Mouse (Mus musculus) CH12.LX (cell line): ENCODE data around the gene Cfap45. TPM values are rescaled to one million over a fixed set of nuclear protein-coding genes. Genes with fewer than 3 reads are reported as not detected.

ENCODE experiments used
- DNase-seq: peaks from one replicate; pipeline ENCODE4 v3.0.0-alpha.2; 2013; ENCODE audit errors: extremely low read depth
- H3K27ac ChIP-seq: 2 replicates; pipeline ENCODE4 v1.5.1; 2012; ENCODE audit warnings: low read depth, mild to moderate bottlenecking, control low read depth, moderate library complexity; ENCODE audit not compliant: insufficient read depth
- H3K27me3 ChIP-seq: replicated peaks from 2 replicates; pipeline ENCODE3; 2012; ENCODE audit warnings: inconsistent platforms
- H3K36me3 ChIP-seq, 2 experiments: replicated peaks in 1 of 2; 2 replicates each; pipeline versions ENCODE3 to v1.6.1; 2012; ENCODE audit warnings: inconsistent platforms in 1 of 2, low read length in 1 of 2, mild to moderate bottlenecking in 1 of 2, mixed read lengths in 1 of 2, moderate library complexity in 1 of 2; ENCODE audit not compliant: control insufficient read depth in 1 of 2, insufficient read depth in 1 of 2
- H3K4me1 ChIP-seq, 2 experiments: 2 replicates each; pipeline ENCODE4 v1.6.1; 2012; ENCODE audit warnings: inconsistent platforms in 1 of 2, moderate library complexity in 1 of 2; ENCODE audit not compliant: insufficient read depth in 2 of 2, control insufficient read depth in 1 of 2
- H3K4me2 ChIP-seq: 2 replicates; pipeline ENCODE4 v1.6.1; 2012; ENCODE audit warnings: low read depth, mild to moderate bottlenecking, control low read depth; ENCODE audit not compliant: poor library complexity, insufficient read depth, severe bottlenecking
- H3K4me3 ChIP-seq, 3 experiments: fragments of 150-350 bp in 1 of 3; sonication (generic) in 1 of 3; replicated peaks in 1 of 3; 2 replicates each; pipeline versions ENCODE3 to v1.5.1; 2011 to 2012; ENCODE audit warnings: low read depth in 2 of 3, low read length in 2 of 3, mild to moderate bottlenecking in 2 of 3, moderate library complexity in 2 of 3, control low read depth in 1 of 3, improper control_type of control experiment in 1 of 3, inconsistent platforms in 1 of 3, mixed read lengths in 1 of 3; ENCODE audit not compliant: poor library complexity in 1 of 3
- H3K79me2 ChIP-seq: replicated peaks from 2 replicates; pipeline ENCODE4 v1.6.1; 2012; ENCODE audit warnings: mild to moderate bottlenecking, moderate library complexity; ENCODE audit not compliant: control insufficient read depth, poor library complexity, insufficient read depth, severe bottlenecking; ENCODE audit errors: extremely low read depth
- H3K9ac ChIP-seq: 2 replicates; pipeline ENCODE4 v1.6.1; 2012; ENCODE audit warnings: low read depth, mild to moderate bottlenecking, control low read depth, moderate library complexity; ENCODE audit not compliant: insufficient read depth
- H3K9me3 ChIP-seq: replicated peaks from 2 replicates; pipeline ENCODE3; 2012; ENCODE audit warnings: low read length, inconsistent platforms, mixed read lengths
- CTCF ChIP-seq, 2 experiments: IDR thresholded peaks in 1 of 2; conservative IDR thresholded peaks in 1 of 2; 2 replicates each; pipeline ENCODE4 v1.5.1; 2011 to 2012; ENCODE audit warnings: low read depth in 2 of 2, low read length in 2 of 2, improper control_type of control experiment in 1 of 2, inconsistent platforms in 1 of 2, mild to moderate bottlenecking in 1 of 2, moderate library complexity in 1 of 2
- E2F4 ChIP-seq: IDR thresholded peaks from 2 replicates; pipeline ENCODE4 v1.6.1; 2011; ENCODE audit warnings: low read depth, low read length, improper control_type of control experiment; ENCODE audit not compliant: insufficient replicate concordance
- GABPA ChIP-seq: IDR thresholded peaks from 2 replicates; pipeline ENCODE4 v1.6.1; 2012; ENCODE audit warnings: low read depth, low read length, improper control_type of control experiment, inconsistent platforms; ENCODE audit not compliant: insufficient replicate concordance
- MYC ChIP-seq: IDR thresholded peaks from 2 replicates; pipeline ENCODE4 v1.6.1; 2011; ENCODE audit warnings: low read depth, mild to moderate bottlenecking, improper control_type of control experiment, low read length
- NELFE ChIP-seq: IDR thresholded peaks from 2 replicates; pipeline ENCODE4 v1.6.1; 2011; ENCODE audit warnings: low read depth, low read length, improper control_type of control experiment
- RAD21 ChIP-seq: IDR thresholded peaks from 2 replicates; pipeline ENCODE4 v1.6.1; 2011; ENCODE audit warnings: low read depth, mild to moderate bottlenecking, low read length, improper control_type of control experiment, moderate library complexity
- USF2 ChIP-seq: conservative IDR thresholded peaks from 2 replicates; pipeline ENCODE4 v1.6.1; 2011; ENCODE audit warnings: low read depth, low read length, improper control_type of control experiment
- ZC3H11A ChIP-seq: IDR thresholded peaks from 2 replicates; pipeline ENCODE4 v1.6.1; 2012; ENCODE audit warnings: low read depth, mild to moderate bottlenecking, inconsistent platforms, low read length, improper control_type of control experiment
- ZKSCAN1 ChIP-seq: IDR thresholded peaks from 2 replicates; pipeline ENCODE4 v1.6.1; 2012; ENCODE audit warnings: low read depth, inconsistent platforms, low read length, improper control_type of control experiment, borderline replicate concordance
- dilution Hi-C: fragments of 300-500 bp; cut with MboI; formaldehyde crosslinking; loops from 2 replicates; pipeline ENCODE4 v1.14.3; 2020; ENCODE audit warnings: low sequenced_read_pairs; ENCODE audit not compliant: extremely low pct_unique_long_range_greater_than_20kb, extremely low pct_ligation_motif_present
- in situ Hi-C: fragments of 300-500 bp; cut with MboI; formaldehyde crosslinking; loops from 3 replicates; pipeline ENCODE4 v1.14.3; 2019; ENCODE audit warnings: low sequenced_read_pairs, low pct_ligation_motif_present, low pct_unique_long_range_greater_than_20kb, mixed read lengths
- polyA plus RNA-seq: library from polyadenylated mRNA; unstranded; fragments of >175 nt; gene quantifications from 2 replicates; pipeline ENCODE4 v1.2.1, GENCODE M21; 2012; ENCODE audit warnings: low read depth; ENCODE audit not compliant: insufficient read length
- total RNA-seq, 2 experiments: library from RNA; depleted of rRNA; stranded (reverse); fragments of 300-350 nt in 1 of 2; fragments of >200 nt in 1 of 2; gene quantifications; 2 replicates each; pipeline ENCODE4 v1.2.3; 2012 to 2014

Cfap45 gene
- total and polyA plus RNA-seq, 3 experiments, result not detected

- peaks cover 35 to 63% of the 10 kb centered on the region in 2 experiments for H3K36me3 ChIP-seq
- TF ChIP-seq ZKSCAN1, result peak; percentile 38; the same call in 1 of the 2 replicates
- TF ChIP-seq GABPA, result no peak
- dilution Hi-C loops, result no loop called here
- H3K4me1 ChIP-seq, result peaks cover 17 to 64% of the 10 kb centered on the region in 2 experiments
- no peak overlapping the region for H3K27ac ChIP-seq
- H3K9ac ChIP-seq, result no peak overlapping the region
- H3K4me3 ChIP-seq, result no peak overlapping the region
- in situ Hi-C loops, result no loop called here
- peaks cover 16% of the 10 kb centered on the region for H3K79me2 ChIP-seq
- no peaks in the 10 kb centered on the region for H3K9me3 ChIP-seq
- no peak for DNase-seq
- H3K4me2 ChIP-seq, result no peak overlapping the region
- H3K27me3 ChIP-seq, result no peaks in the 10 kb centered on the region
These were observed 12.4 kb upstream of the Cfap45 start for GRCm38 (mm10) chr1:172508172-172508571.

- TF ChIP-seq MYC (no peak), E2F4 (no peak)
- Histone ChIP-seq H3K4me3 (no peak overlapping the region), H3K9me3 (no peaks in the 10 kb centered on the region), H3K79me2 (peaks cover 6% of the 10 kb centered on the region), H3K27ac (no peak overlapping the region), H3K4me2 (no peak overlapping the region), H3K36me3 (peaks cover 32 to 55% of the 10 kb centered on the region in 2 experiments), H3K9ac (no peak overlapping the region), H3K4me1 (peaks cover 9 to 58% of the 10 kb centered on the region in 2 experiments), H3K27me3 (no peaks in the 10 kb centered on the region)
- no peak for DNase-seq
- dilution Hi-C loops, result no loop called here
- in situ Hi-C loops, result no loop called here
These were observed 11.4 kb upstream of the Cfap45 start for GRCm38 (mm10) chr1:172509235-172509634.

- Histone ChIP-seq H3K36me3 (peaks cover 26 to 47% of the 10 kb centered on the region in 2 experiments), H3K9ac (no peak overlapping the region), H3K4me2 (no peak overlapping the region), H3K9me3 (no peaks in the 10 kb centered on the region), H3K27me3 (no peaks in the 10 kb centered on the region), H3K4me1 (peaks cover 9 to 58% of the 10 kb centered on the region in 2 experiments), H3K79me2 (no peaks in the 10 kb centered on the region; the same call in 1 of the 2 replicates), H3K4me3 (no peak overlapping the region), H3K27ac (no peak overlapping the region)
- in situ Hi-C loops (no loop called here), dilution Hi-C loops (no loop called here)
- no peak for TF ChIP-seq CTCF (conservative IDR thresholded peaks at IDR 0.05 in 1 of 2, IDR thresholded peaks at IDR 0.05 in 1 of 2; ENCODE audit: low read depth in 2 of 2, low read length in 2 of 2)
- TF ChIP-seq NELFE, result no peak
- TF ChIP-seq MYC, result no peak
- TF ChIP-seq ZC3H11A, result no peak
- TF ChIP-seq RAD21, result no peak
- TF ChIP-seq USF2, result no peak
- DNase-seq, result no peak
These were observed 10.6 kb upstream of the Cfap45 start for GRCm38 (mm10) chr1:172509983-172510382.
